Mouse (Mus musculus) left cerebral cortex, postnatal 14 days (tissue): Measurements from ENCODE around the gene Ccdc60. TPM values are rescaled to one million over a fixed set of nuclear protein-coding genes. Genes with fewer than 3 reads are reported as not detected.
"Not testable (repeated sequence)": the region's sequence is repeated elsewhere in the genome, so short reads cannot be mapped to it uniquely, and the experiment has no call there.

Experiments used
- DNase-seq, 2 experiments: peaks; one replicate each; pipeline ENCODE4 v3.0.0; 2021 to 2022; ENCODE audit warnings: low spot score in 2 of 2, mixed read lengths in 1 of 2
- intact Hi-C: fragments of 180-260 bp; cut with DNase I; formaldehyde crosslinking; loops from one replicate; pipeline ENCODE4 v1.15.1; 2025
- total RNA-seq, 2 experiments: library from RNA; stranded (reverse); gene quantifications; 2 replicates each; pipeline ENCODE4 v1.2.3; 2021

Gene Ccdc60
- total RNA-seq, 2 experiments from 2014 or later, result 0.26 to 0.30 TPM

DNA sequence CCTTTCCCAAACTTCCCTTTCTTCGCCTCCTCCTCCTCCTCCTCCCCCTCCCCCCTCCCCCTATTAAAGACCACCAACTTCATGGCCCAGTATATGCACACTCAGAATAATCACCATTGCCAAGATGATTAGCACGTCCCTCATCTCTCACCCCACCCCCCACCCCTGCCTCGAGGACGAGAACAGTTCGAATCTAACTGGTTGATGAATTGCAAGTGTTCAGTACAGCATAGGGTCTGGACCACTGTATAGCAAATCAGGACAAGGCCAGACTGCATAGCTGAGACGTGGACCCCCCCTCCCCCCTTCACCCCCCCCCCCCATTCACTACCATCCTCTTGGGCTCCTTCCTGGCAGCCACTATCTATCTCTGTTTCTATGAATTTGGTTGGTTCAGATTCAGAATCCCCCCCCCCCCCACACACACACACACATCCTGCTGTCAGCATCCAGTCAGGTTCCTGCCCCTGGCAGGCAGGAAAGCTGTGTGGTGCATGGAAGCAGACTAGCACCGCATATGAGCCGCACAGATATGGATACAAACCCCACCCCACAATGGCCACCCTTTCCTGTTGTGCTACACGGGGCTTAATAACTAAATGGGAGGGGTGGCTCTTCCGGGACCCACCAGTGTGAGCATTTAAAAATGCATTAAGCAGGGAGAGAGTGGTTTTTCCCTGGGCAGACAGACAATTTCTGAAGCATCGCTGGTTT lies 79.2 kb downstream of the Ccdc60 start:
- intact Hi-C loops, result no loop called here
- no peak for DNase-seq

DNA sequence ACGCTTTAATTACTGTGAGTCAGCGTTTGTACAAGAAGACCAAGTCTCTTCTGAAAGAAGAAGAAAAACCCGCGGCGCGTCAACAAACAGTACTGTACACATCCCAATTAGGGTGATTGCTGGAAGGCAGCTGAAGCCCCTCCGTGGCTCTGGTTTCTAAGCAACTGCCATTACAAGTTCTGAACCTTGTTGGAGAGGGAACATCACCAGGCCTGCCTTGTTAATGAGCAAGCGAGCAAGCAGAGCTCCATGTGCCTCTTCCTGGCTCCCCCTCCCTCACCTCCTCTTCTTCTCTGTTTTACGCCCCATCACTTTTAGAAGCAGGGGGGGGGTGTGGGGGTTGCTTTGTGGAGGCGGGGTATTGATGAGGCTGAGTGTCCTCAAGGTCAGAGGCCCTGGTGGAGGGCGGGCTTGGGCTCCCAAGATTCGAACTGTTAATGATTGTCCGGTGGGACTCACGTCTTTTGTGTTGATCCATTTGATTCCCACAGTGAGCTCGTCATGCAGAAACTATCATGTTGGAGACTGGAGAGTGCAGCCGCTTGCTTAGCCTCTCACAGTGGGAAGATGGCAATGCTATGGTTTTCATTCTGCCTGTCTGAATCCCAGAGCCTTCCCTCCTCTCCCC lies 79.9 kb downstream of the Ccdc60 start:
- intact Hi-C loops, result no loop called here
- peak; percentile 41 to 75 for DNase-seq

DNA sequence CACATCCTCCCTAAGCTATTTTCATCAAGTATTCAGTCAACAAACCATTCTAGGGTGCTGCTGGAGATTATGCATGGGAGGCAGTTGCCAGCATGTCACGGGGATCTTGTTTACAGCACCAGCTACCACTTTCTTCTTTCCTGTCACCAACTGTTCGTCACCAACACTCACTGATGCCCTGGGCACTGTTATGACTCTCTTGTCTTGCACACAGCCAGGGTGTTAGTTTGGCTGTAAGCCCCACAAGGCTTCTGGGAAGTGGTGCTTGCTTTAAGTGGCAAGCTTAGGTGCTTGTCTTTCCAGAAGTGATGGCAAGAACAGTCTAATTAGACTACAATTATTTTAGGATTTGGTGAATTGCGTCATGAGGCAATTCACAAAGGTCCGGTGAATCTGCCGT lies 86.1 kb downstream of the Ccdc60 start:
- intact Hi-C loops, result no loop called here
- peak in 1 of 2 experiments; percentile 35 for DNase-seq

DNA sequence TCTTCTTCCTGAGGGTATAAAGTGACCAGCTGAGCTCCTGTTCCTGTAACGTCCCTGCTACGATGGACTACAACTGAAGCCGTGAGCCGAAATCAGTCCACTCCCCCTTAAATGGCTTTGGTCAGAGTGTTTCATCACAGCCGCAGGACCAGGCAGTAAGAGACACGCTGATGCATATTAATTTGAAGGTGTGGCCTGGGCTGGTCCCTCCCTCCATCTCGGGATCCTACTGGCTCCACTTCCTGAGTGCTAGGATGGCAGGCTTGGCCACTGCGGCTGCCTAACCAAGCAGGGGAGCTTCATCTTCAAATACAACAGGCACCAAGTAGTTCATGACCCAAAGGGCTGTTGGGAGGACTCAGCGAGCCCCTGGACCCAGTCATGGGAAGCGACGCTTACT lies 94.3 kb downstream of the Ccdc60 start:
- intact Hi-C loops, result no loop called here
- DNase-seq, result no peak

DNA sequence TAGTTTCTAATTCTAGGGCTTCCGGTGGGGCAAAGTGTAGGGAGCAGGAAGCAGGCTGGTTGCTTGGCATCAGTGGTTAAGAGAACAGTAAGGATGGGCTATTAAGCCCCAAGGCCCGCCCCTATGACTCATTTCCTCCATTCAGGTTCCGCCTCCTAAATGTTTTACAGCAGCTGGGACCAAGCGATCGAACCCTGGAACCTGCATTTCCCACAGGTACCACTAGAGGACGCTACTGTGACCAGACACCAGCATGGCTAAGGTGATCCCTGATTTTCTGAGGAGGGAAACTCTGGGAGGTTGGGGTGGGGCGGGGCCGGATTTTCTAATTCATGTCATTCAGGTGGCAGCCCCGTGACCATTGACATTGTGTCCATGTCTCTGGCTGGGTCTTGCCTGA lies 96.1 kb downstream of the Ccdc60 start:
- intact Hi-C loops, result no loop called here
- DNase-seq, result no peak

DNA sequence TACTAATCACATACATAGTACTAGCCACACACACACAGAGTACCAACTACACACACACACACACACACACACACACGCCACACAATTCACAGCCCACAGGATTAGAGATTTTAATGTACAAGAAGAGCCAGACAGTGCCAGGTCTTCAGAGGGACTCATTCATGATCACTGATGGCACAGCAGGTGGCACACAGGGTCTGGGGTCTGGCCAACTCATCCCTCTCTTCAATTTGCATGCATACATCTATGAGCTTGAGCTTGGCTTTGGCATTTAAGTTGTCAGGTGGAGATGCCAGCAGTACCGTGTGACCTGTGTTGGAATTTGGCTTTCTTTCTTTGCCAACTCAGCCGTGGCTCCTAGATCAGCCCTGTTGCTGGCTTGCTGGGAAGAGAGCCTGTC lies 97.2 kb downstream of the Ccdc60 start:
- intact Hi-C loops, result no loop called here
- no peak for DNase-seq

DNA sequence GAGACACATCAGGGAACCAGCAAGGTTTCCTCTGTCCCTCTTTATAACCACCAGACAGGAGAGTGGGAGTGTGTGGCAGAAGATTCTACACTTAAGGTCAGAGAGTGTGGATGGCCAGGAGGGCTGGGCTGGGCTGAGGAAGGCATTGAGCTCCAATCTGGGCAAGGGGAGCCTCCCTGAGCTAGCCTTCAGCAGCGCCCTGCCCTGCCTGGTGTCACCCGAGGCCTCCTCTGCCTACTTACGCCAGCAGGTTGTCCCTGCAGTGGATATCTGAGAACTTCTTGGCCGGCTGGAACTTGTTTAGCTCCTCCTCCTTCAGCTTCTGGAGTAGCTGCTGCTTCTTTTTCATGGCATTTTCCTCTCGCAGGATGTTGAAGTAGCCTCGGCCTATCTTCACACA lies 99.0 kb downstream of the Ccdc60 start:
- DNase-seq, result no peak
- intact Hi-C loops, result no loop called here

DNA sequence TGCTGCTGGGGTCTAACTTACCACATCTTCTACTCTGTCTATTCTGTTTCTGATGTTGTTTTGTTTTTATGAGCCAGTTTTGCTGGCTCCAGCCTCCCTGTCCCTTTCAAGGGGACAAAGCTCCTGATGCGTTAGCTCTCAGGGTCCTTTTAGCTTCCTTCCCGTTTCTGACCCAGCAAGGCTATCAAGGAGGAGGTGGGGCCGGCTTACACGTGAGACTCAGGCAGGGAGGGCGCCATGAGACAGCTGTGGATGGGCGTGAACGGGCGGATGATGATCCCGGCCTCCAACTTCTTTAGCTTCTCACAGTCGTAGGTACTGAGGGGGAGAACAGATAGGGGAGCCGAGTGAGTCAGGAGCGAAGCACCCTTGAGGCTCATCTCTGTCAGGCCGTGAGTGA lies 108.2 kb downstream of the Ccdc60 start:
- intact Hi-C loops, result no loop called here

DNA sequence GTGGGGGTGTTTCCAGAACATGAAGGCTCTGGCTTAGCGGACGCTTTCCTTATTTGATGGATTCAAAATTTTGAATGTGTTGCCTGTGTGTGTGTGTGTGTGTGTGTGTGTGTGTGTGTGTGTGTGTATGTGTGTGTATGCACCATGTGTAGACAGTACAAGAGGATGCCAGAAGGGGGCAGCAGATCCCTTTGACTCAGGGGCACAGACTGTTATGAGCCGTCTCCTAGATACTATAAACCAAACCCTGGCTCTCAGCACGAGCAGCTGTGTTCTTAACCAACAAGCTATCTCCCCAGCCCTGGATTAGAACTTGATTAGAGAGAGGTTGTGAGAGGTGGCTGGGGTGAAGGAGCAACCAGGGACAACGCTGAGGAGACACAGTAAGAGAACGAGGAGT lies 117.1 kb downstream of the Ccdc60 start:
- no peak for DNase-seq
- intact Hi-C loops, result no loop called here

More for the DNA sequence above, 108.2 kb downstream of the Ccdc60 start:
- no peak for DNase-seq

DNA sequence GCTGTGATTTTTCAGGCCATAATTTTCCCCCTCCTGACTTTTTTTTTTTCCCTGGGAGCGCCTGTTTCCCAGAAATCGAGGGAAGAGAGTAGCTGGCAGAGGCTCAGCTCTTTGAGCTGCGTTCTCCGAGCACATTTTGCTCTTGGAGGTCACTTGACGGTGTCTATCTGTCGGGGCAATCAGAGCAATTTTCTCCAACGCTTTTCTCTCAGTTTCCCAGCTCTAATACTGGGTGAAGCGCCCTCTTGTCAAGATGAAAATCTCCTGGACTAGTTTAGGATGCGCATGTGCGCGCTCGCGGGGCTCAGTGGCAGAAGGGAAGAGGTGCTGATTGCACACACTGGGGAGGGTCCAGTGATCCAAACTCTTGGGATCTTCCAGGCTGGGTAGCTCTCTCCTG lies 121.8 kb downstream of the Ccdc60 start:
- intact Hi-C loops, result no loop called here
- no peak for DNase-seq

DNA sequence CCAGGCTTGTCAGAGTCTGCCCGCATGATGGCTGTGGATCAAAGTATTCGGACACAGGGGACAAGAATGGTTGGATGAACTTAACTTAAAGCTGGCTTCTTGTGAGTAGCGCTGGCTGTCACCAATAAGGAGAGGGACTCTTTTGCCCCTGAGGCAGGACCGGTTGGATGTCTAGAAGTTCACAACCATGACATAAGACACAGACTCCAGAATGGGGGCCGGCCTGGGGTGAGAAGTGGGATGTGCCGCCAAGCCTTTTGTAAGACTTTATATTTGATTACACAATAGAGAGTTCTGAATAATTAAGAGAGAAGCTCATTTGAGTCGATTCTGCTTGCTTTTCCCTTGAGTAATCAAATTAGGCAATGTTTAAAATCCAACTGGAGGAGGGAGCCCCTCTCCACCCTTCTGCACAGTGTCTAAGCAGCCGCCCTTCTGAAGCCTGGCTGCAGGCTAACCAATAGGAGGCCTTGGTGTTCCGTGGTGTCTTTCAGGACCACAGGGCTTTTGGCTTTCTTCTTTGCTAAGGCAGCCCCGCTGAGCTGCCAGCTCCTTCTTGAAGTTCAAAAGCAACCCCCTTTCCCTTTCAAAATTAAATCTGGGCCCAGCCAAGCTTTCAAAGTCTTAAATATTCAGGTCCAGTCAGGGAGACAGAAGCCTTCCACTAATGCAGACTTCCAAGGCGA lies 123.4 kb downstream of the Ccdc60 start:
- no peak for DNase-seq
- intact Hi-C loops, result no loop called here

DNA sequence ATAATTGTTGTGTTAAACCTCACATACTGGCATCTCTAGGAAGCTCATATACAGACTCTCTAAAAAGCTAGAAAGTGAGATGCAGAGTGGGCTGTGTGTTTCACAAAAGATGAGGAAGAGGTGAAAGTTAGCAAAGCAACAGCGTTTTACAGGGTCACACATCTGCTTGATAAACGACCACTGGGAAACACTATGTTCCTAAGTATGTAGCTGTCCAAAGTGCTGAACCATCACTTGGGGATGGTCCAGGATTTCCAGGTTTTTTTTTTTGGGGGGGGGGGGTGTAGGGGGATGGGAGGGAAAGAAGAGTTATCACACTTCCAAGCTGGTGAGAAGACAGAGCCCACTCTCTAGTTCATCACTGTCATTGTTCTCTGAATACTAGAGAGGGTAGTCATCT lies 134.0 kb downstream of the Ccdc60 start:
- DNase-seq, result no peak
- intact Hi-C loops, result no loop called here

DNA sequence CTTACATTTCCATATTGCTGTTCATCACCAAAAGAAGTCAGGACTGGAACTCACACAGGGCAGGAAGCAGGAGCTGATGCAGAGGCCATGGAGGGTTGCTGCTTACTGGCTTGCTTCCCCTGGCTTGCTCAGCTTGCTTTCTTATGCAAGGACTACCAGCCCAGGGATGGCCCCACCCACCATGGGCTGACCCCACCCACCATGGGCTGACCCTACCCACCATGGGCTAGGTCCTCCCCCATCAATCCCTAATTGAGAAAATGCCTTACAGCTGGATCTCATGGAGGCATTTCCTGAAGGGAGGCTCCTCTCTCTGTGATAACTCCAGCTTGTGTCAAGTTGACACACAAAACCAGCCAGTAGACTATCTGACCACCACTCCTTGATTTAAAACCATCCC lies 142.3 kb downstream of the Ccdc60 start:
- DNase-seq, intact Hi-C loops: not testable (repeated sequence)

DNA sequence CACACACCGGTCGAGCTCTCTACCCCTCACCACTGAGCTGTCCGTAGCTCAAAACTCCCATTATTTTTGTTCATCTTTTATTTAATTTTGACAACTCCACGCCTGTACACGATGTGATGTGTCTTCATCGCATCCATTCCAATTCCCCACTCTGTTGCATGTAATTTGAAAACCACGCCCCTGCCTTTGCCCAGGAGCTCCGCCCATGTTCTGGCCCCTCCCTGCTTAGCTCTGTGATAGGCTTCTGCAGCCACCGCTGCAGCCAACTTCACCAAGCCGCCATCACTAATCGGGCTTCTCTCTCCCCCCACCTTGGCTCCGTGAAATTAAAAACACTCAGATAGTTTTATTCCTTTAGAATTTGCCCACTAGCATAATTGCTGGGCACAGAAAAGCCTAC lies 144.1 kb downstream of the Ccdc60 start:
- intact Hi-C loops, result no loop called here
- DNase-seq, result no peak

DNA sequence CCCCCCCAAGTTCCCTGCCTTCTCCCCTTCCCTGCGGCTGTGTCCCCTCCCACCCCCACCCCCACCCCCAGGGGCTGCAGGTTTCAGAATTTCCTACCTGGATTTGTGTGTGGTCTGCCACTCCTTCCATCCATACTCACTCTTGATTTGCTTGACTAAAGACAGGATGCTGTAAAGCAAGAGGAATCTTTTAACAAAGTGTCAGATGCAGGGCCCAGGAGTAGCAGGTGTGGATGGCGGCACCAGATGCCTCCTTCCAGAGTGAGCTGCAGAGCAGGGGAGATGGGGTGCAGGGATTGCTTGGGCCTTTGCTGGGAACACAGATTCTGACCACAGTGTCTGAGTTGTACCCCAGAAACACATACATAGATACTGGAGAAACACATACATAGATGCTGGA lies 148.1 kb downstream of the Ccdc60 start:
- intact Hi-C loops, result no loop called here
- no peak for DNase-seq

DNA sequence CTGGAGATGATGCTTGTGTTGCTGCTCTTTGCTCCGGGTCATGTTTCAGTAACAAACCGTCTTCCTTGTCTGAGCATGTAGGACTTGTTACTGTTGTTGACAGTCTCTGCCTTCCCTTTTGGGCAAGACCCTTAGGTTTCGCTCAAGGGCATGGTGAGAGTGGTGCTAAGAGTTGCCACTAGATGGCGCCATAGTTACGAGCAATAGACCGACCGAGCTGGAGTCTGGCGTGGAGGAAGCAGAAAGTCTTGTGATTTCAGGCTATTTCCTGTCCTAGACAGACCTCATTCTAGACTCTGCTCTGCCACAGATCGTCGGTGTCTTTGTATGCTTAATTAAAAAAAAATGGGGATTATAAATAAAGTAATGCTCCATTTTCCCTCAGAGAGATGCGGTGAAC lies 165.4 kb downstream of the Ccdc60 start:
- intact Hi-C loops, result loop anchor here (5.0 to 10.0 kb wide), 4 partner anchors 354 to 971 kb away; partner anchors contain the start of gene Srrm4
- DNase-seq, result peak; percentile 90

DNA sequence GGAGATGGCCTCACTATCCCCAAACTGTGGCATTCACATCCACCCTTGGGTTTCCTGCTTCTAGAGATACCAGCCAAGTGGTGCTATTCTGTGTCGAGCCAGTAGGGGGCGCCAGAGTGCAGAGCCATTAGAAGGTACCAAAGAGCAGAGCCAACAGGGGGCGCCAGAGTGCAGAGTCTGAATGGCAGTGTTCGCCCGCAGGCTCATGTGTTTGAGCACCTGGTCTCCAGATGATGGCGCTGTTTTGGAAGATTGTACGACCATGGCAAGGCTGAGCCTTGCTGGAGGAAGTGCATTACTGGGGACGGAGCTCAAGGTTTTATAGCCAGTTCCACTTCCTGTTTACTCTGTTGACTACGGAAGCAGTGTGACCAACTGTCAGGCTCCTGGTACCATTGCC lies 172.2 kb downstream of the Ccdc60 start:
- intact Hi-C loops, result no loop called here
- peak; percentile 41 to 82 for DNase-seq

DNA sequence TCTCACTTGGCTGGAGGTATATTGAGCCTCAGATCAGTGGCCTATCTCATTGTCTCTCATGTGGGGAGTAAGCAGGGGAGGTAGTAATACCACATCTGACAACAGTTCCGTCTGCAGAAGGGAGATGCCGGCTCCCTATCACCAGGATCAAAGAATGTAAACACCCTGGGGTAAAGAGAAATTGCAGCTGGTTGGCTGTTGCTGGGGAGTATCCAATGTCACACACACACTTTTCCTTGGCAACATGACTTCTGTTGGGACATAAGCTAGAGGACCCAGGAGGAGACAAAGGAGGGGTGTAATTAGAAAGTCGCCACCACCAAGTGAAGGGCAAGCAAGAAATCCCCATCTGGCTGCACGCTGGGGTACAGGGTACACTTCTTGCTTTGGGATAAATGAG lies 172.7 kb downstream of the Ccdc60 start:
- intact Hi-C loops, result no loop called here
- no peak for DNase-seq

DNA sequence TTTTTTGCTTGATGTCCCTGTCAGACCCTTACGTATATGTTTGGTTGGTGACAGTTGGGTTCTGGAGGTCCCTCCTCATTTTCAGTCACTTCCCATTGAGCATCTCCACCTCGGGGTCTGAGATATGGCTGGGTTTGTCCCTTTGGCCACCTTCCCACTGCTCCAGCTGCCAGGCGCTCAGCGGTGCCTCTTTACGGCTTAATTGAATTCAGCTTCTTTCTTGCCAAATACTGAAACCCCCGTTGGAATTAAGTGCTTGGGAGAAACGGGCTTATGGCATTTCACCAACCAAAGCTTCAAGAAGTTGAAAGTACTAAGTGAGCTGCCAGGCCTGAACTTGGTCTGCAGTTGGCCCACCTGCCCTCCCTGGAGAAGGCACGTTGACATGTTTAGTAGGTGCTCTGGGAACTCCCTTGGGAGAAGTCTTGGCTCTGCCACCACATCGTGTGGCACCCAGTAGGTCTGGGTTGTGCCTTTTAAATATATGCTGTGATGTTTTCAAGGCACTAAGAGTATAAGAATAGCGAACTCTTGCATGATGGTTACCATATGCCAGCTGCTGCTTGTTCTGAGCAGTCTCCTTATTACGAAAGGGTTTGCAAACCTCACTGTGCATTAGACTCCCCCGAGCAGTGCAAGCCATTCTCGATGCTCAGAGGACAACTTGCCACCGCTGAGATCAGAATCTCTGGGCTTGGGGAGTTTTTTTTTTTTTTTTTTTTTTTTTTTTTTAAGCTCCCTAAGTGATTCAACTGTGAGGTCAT lies 173.5 kb downstream of the Ccdc60 start:
- peak in 1 of 2 experiments; percentile 17 for DNase-seq
- intact Hi-C loops, result no loop called here

DNA sequence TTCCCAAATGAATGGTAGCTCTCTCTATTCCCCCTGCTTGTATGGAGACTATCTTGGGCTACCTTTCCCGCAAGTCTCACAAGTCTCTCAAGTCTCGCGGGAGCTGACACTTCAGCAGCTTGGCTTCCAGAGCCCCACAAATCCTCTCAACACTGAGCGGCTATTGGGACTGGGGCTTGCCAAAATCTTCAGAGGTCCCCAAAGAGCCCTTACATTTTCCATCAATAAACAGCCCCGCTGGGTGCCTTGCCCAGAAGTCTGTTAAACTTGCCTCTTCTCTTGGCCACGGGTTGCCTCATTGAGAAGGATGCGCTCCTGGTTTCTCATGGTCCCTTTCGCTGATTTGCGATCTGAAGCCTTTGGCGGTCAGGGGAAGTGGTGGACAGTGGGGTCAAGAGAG lies 180.1 kb downstream of the Ccdc60 start:
- no peak for DNase-seq
- intact Hi-C loops, result no loop called here
